Mouse (Mus musculus) ovary, postnatal 10 days (tissue): ENCODE results near the gene Crygf.
"Not testable (repeated sequence)": the region's sequence is repeated elsewhere in the genome, so short reads cannot be mapped to it uniquely, and the experiment has no call there.

ENCODE experiments used
- DNase-seq: peaks from one replicate; pipeline ENCODE4 v3.0.0; 2022; ENCODE audit warnings: low spot score

The Crygf gene

DNA sequence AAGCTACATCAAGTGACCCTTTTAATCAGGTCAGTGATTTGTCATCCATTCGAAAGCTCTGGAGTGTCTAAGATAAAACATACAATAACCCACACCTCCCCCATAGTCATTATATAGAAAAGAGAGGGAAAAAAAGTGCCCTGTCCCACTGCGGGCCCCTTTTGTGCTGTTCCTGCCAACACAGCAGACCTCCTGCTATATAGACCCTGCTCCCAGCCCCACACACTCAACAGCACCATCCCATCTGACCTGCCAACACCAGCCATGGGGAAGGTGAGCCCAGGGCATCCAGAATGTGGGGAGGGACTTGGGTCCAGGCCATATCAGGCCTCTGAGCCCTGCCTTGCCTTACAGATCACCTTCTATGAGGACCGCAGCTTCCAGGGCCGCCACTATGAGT is at the start of gene Crygf:
TSS of gene Crygf (plus strand) at position 227 of the 400 bp plus-strand sequence.
- DNase-seq = no peak

DNA sequence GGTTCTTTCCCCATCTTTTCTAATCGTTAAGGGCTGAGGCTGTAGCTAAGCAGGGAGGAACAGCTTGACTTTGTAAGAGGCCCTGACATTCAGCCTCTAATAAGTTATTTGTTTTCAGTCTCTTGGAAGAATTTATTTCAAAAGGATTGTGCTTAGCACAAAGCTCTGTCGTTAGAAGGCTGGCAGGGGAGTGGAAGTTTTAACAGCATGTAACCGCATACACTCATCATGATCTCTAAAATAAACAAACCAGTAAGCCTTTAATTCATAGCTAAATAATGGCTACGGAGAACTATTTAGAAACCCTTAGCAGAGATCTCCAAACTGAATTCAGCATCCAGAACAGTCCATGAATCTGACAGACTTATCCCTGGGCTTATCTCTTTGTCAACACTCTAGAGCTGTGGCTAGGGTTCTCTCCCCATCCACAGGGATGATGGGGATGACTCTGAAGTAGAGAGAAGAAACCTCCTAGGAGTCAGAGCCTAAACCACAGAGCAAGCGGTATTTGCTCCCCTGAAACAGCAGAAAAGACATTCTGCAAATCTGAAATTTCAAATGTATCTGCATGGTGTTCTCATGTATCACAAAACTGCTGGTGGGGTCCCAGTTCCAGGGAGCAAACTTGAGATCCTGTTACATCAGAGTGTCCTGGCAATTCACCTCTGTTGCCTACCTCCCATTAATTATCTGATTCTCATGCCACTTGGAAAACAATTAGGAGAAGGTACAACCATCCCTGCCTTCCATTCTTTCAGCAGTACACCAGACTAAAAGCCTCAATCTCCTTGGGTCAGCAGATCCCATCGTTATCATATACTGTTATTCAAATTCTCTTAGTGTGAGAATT is 734 bp upstream of the Crygf start:
- DNase-seq = no peak

DNA sequence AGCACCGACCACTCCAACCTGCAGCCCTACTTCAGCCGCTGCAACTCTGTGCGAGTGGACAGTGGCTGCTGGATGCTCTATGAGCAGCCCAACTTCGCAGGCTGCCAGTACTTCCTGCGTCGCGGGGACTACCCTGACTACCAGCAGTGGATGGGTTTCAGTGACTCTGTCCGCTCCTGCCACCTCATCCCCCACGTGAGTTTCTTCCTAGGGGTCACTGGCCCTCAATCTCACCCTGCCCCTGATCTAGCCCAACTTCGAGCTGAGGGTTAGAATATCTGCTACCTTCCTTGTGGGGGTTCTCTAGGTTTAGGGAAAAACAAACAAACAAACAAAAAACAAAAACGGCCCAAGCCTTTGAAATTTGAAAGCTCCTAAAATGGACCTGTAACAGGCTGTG is 376 bp downstream of the Crygf start:
- DNase-seq = not testable (repeated sequence)

GRCm38 (mm10) chr1:65930055-65930454 is 3.7 kb downstream of the Crygf start:
- no peak for DNase-seq

DNA sequence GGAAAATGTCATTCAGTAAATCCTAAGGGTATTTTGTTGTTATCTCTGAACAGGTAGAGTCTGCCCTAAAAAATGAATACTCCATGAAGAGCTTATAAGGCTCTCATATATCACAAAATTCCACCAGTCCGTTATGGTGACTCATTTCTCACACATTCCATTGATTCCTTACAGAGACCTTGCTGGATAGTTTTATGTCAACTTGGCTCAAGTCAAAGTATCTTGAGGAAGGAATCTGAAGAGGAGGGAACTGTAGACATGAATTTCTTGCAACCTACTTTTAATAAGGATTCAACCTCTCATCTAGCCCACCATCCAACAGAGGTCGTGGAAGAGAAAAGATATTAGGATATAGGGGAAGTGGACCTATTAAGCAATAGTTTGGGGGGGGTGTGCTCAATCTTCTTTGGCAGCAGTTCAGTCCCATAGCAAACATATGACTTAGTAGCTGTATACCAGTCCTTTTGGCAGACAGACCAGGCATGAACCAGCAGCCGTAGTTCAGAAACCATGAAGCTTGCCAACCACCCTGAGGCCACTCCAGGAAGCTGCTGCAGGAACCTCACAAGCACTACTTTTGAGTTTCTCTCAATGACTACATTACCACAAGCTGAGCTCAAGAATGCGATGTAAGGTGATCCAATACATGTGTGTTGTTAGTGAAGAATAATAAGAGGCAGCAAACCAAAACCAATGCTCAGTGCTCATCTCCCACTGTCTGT is 5.9 kb downstream of the Crygf start:
- no peak for DNase-seq
